Mouse (Mus musculus) bone marrow macrophage, adult 2 months (primary cell): Measurements from ENCODE around the gene Sorcs1.

Experiments used
- CTCF ChIP-seq: IDR thresholded peaks from 2 replicates; pipeline ENCODE4 v1.5.1; 2012; ENCODE audit warnings: low read depth, mild to moderate bottlenecking, low read length, moderate library complexity
- POLR2A ChIP-seq: IDR thresholded peaks from 2 replicates; pipeline ENCODE4 v1.6.1; 2012; ENCODE audit warnings: mild to moderate bottlenecking, low read depth, low read length, borderline replicate concordance

GRCm38 (mm10) chr19:50586182-50586581 is 92.3 kb downstream of the Sorcs1 start:
- TF ChIP-seq CTCF (no peak), POLR2A (no peak)
